Mouse (Mus musculus) liver, embryonic 15.5 days (tissue): Measurements from ENCODE around the gene Iqca. TPM values are rescaled to one million over a fixed set of nuclear protein-coding genes. Genes with fewer than 3 reads are reported as not detected.

ENCODE experiments used
- ATAC-seq: fragments of 200-750 bp; cut with Nextera tagmentation; 2 replicates; pipeline ENCODE4 v1.8.0; 2017; ENCODE audit warnings: moderate number of reproducible peaks, mild to moderate bottlenecking, moderate library complexity; ENCODE audit not compliant: insufficient read depth
- H3K27ac ChIP-seq: fragments of 300-500 bp; sonication (generic); replicated peaks from 2 replicates; pipeline ENCODE4 v1.5.1; 2015; ENCODE audit warnings: mild to moderate bottlenecking, inconsistent platforms
- H3K27me3 ChIP-seq: fragments of 300-500 bp; sonication (generic); 2 replicates; pipeline ENCODE4 v1.6.1; 2015; ENCODE audit warnings: mild to moderate bottlenecking, inconsistent platforms
- H3K36me3 ChIP-seq: fragments of 300-500 bp; sonication (generic); replicated peaks from 2 replicates; pipeline ENCODE4 v1.6.1; 2015; ENCODE audit warnings: moderate library complexity, mild to moderate bottlenecking, inconsistent platforms
- H3K4me1 ChIP-seq: fragments of 300-500 bp; sonication (generic); replicated peaks from 2 replicates; pipeline ENCODE4 v1.6.1; 2015; ENCODE audit warnings: inconsistent platforms
- H3K4me2 ChIP-seq: fragments of 300-500 bp; sonication (generic); 2 replicates; pipeline ENCODE4 v1.6.1; 2015; ENCODE audit warnings: moderate library complexity, mild to moderate bottlenecking, inconsistent platforms
- H3K4me3 ChIP-seq: fragments of 300-500 bp; sonication (generic); replicated peaks from 2 replicates; pipeline ENCODE4 v1.5.1; 2015; ENCODE audit warnings: mild to moderate bottlenecking, inconsistent platforms
- H3K9ac ChIP-seq: fragments of 300-500 bp; sonication (generic); 2 replicates; pipeline ENCODE4 v1.6.1; 2015; ENCODE audit warnings: moderate library complexity, mild to moderate bottlenecking, inconsistent platforms
- H3K9me3 ChIP-seq: fragments of 300-500 bp; sonication (generic); replicated peaks from 2 replicates; pipeline ENCODE4 v1.6.1; 2016; ENCODE audit warnings: inconsistent platforms
- WGBS: fragments of 180-500 bp; shearing (Covaris S2); methylation state at CpG from one replicate; pipeline ENCODE4 v1.1.7; 2015; ENCODE audit warnings: mixed read lengths; ENCODE audit not compliant: insufficient replicate concordance; 5-methylcytosine and 5-hydroxymethylcytosine counted together
- polyA plus RNA-seq: library from polyadenylated mRNA; unstranded; fragments of >200 nt; fragmentation: Nextera tagmentation; extraction: Ambion mirVana; gene quantifications from 2 replicates; pipeline ENCODE4 v1.2.1, GENCODE M21; 2015

Iqca gene
- 0.17 and 0.24 TPM in 2 replicates for polyA plus RNA-seq

- Histone ChIP-seq H3K4me3 (no peak within 1 kb of the TSS), H3K4me1 (no peaks in the 10 kb centered on the region), H3K36me3 (no peaks in the 10 kb centered on the region), H3K27me3 (peaks cover 16% of the 10 kb centered on the region), H3K9ac (no peak within 1 kb of the TSS), H3K27ac (no peak within 1 kb of the TSS), H3K9me3 (no peaks in the 10 kb centered on the region), H3K4me2 (no peak within 1 kb of the TSS)
- ATAC-seq, result no peak
- 3% methylated on average over 18 of the region's 18 CpGs for WGBS
These were observed at the start of gene Iqca for GRCm38 (mm10) chr1:90153099-90153744. Gene Iqca (minus strand): TSS chr1:90153401.

- peaks cover 74% of the 10 kb centered on the region for H3K27me3 ChIP-seq
- no peak overlapping the region for H3K4me2 ChIP-seq
These were observed 49.2 kb upstream of the Iqca start for GRCm38 (mm10) chr1:90202207-90202978.

GRCm38 (mm10) chr1:90201655-90202054 lies 48.5 kb upstream of the Iqca start:
- H3K4me3 ChIP-seq, result no peak overlapping the region
- ATAC-seq, result no peak
- H3K36me3 ChIP-seq, result no peaks in the 10 kb centered on the region
- peaks cover 66% of the 10 kb centered on the region for H3K27me3 ChIP-seq
- H3K27ac ChIP-seq, result no peak overlapping the region
- H3K4me1 ChIP-seq, result no peaks in the 10 kb centered on the region
- no peak overlapping the region for H3K4me2 ChIP-seq
- no peaks in the 10 kb centered on the region for H3K9me3 ChIP-seq
- H3K9ac ChIP-seq, result no peak overlapping the region
- WGBS, result 39% methylated on average over 2 of the region's 2 CpGs

More at GRCm38 (mm10) chr1:90202207-90202978, 49.2 kb upstream of the Iqca start:
- no peak for ATAC-seq
- Histone ChIP-seq H3K4me1 (no peaks in the 10 kb centered on the region), H3K27ac (no peak overlapping the region), H3K36me3 (no peaks in the 10 kb centered on the region), H3K4me3 (no peak overlapping the region), H3K9me3 (no peaks in the 10 kb centered on the region), H3K9ac (no peak overlapping the region)
- WGBS, result 13% methylated on average over 23 of the region's 23 CpGs

- no peaks in the 10 kb centered on the region for H3K9me3 ChIP-seq
- WGBS, result 50% methylated on average over 5 of the region's 5 CpGs
- no peak for ATAC-seq
- H3K27ac ChIP-seq, result no peak overlapping the region
- H3K9ac ChIP-seq, result no peak overlapping the region
- H3K4me2 ChIP-seq, result no peak overlapping the region
- no peak overlapping the region for H3K4me3 ChIP-seq
- H3K36me3 ChIP-seq, result no peaks in the 10 kb centered on the region
- peaks cover 62% of the 10 kb centered on the region for H3K27me3 ChIP-seq
- no peaks in the 10 kb centered on the region for H3K4me1 ChIP-seq
These were observed 48.0 kb upstream of the Iqca start for GRCm38 (mm10) chr1:90201246-90201645.

- Histone ChIP-seq H3K9ac (no peak overlapping the region), H3K4me1 (no peaks in the 10 kb centered on the region), H3K27ac (no peak overlapping the region), H3K4me2 (no peak overlapping the region), H3K4me3 (no peak overlapping the region), H3K27me3 (no peaks in the 10 kb centered on the region), H3K36me3 (no peaks in the 10 kb centered on the region), H3K9me3 (no peaks in the 10 kb centered on the region)
- 74% methylated on average over 6 of the region's 6 CpGs for WGBS
- ATAC-seq, result no peak
These were observed 35.8 kb upstream of the Iqca start for GRCm38 (mm10) chr1:90189046-90189445.

GRCm38 (mm10) chr1:90186874-90187273 lies 33.7 kb upstream of the Iqca start:
- no peaks in the 10 kb centered on the region for H3K4me1 ChIP-seq
- no peaks in the 10 kb centered on the region for H3K36me3 ChIP-seq
- no peaks in the 10 kb centered on the region for H3K27me3 ChIP-seq
- no peak for ATAC-seq
- no peak overlapping the region for H3K9ac ChIP-seq
- H3K4me2 ChIP-seq, result no peak overlapping the region
- H3K27ac ChIP-seq, result no peak overlapping the region
- 69% methylated on average over 5 of the region's 5 CpGs for WGBS
- H3K9me3 ChIP-seq, result no peaks in the 10 kb centered on the region
- H3K4me3 ChIP-seq, result no peak overlapping the region

GRCm38 (mm10) chr1:90186173-90186572 lies 33.0 kb upstream of the Iqca start:
- Histone ChIP-seq H3K9ac (no peak overlapping the region), H3K27me3 (no peaks in the 10 kb centered on the region), H3K9me3 (no peaks in the 10 kb centered on the region), H3K4me2 (no peak overlapping the region), H3K27ac (no peak overlapping the region), H3K4me1 (no peaks in the 10 kb centered on the region), H3K36me3 (no peaks in the 10 kb centered on the region), H3K4me3 (no peak overlapping the region)
- ATAC-seq, result no peak
- WGBS, result 39% methylated on average over 4 of the region's 4 CpGs

- Histone ChIP-seq H3K4me3 (no peak overlapping the region), H3K27me3 (no peaks in the 10 kb centered on the region), H3K36me3 (no peaks in the 10 kb centered on the region), H3K9me3 (no peaks in the 10 kb centered on the region), H3K27ac (no peak overlapping the region), H3K4me2 (no peak overlapping the region), H3K9ac (no peak overlapping the region), H3K4me1 (no peaks in the 10 kb centered on the region)
- no peak for ATAC-seq
- WGBS, result 57% methylated on average over 6 of the region's 6 CpGs
These were observed 30.4 kb upstream of the Iqca start for GRCm38 (mm10) chr1:90183602-90184001.

GRCm38 (mm10) chr1:90182521-90182920 lies 29.3 kb upstream of the Iqca start:
- Histone ChIP-seq H3K36me3 (no peaks in the 10 kb centered on the region), H3K9me3 (no peaks in the 10 kb centered on the region), H3K27me3 (no peaks in the 10 kb centered on the region), H3K4me1 (no peaks in the 10 kb centered on the region), H3K4me2 (no peak overlapping the region), H3K4me3 (no peak overlapping the region), H3K27ac (no peak overlapping the region), H3K9ac (no peak overlapping the region)
- ATAC-seq, result no peak
- 41% methylated on average over 5 of the region's 5 CpGs for WGBS

GRCm38 (mm10) chr1:90180966-90181699 lies 27.9 kb upstream of the Iqca start:
- Histone ChIP-seq H3K4me1 (no peaks in the 10 kb centered on the region), H3K9ac (no peak overlapping the region), H3K36me3 (no peaks in the 10 kb centered on the region), H3K4me2 (no peak overlapping the region), H3K27ac (no peak overlapping the region), H3K27me3 (no peaks in the 10 kb centered on the region), H3K4me3 (no peak overlapping the region), H3K9me3 (no peaks in the 10 kb centered on the region)
- 62% methylated on average over 12 of the region's 12 CpGs for WGBS
- ATAC-seq, result no peak

- WGBS, result 47% methylated on average over 7 of the region's 7 CpGs
- H3K4me3 ChIP-seq, result no peak overlapping the region
- H3K36me3 ChIP-seq, result no peaks in the 10 kb centered on the region
- no peak overlapping the region for H3K27ac ChIP-seq
- H3K9ac ChIP-seq, result no peak overlapping the region
- no peaks in the 10 kb centered on the region for H3K27me3 ChIP-seq
- H3K9me3 ChIP-seq, result no peaks in the 10 kb centered on the region
- no peak for ATAC-seq
- no peak overlapping the region for H3K4me2 ChIP-seq
- no peaks in the 10 kb centered on the region for H3K4me1 ChIP-seq
These were observed 27.3 kb upstream of the Iqca start for GRCm38 (mm10) chr1:90180479-90180878.
